Mouse (Mus musculus) ES-CJ7 (cell line): ENCODE data around the gene Artn.

Source experiments
- DNase-seq: peaks from one replicate; pipeline ENCODE4 v3.0.0; 2011; ENCODE audit warnings: low read depth, low spot score

Gene Artn

GRCm38 (mm10) chr4:117929391-117929881, at the start of gene Artn:
Gene Artn (minus strand): TSS chr4:117929763.
- DNase-seq, result peak; percentile 39

- DNase-seq, result no peak
Measured at GRCm38 (mm10) chr4:117979181-117979580, 49.6 kb upstream of the Artn start.

GRCm38 (mm10) chr4:117978282-117978681, 48.7 kb upstream of the Artn start:
- no peak for DNase-seq

GRCm38 (mm10) chr4:117977841-117978240, 48.3 kb upstream of the Artn start:
- DNase-seq, result no peak

GRCm38 (mm10) chr4:117977371-117977770, 47.8 kb upstream of the Artn start:
- DNase-seq, result no peak

GRCm38 (mm10) chr4:117975820-117976219, 46.3 kb upstream of the Artn start:
- DNase-seq, result no peak

GRCm38 (mm10) chr4:117974719-117975118, 45.2 kb upstream of the Artn start:
- no peak for DNase-seq

GRCm38 (mm10) chr4:117972999-117973398, 43.4 kb upstream of the Artn start:
- DNase-seq, result no peak

- peak; percentile 41 for DNase-seq
Measured at GRCm38 (mm10) chr4:117964346-117965025, 34.9 kb upstream of the Artn start.

- no peak for DNase-seq
Measured at GRCm38 (mm10) chr4:117957492-117957891, 27.9 kb upstream of the Artn start.

GRCm38 (mm10) chr4:117947493-117947892, 17.9 kb upstream of the Artn start:
- no peak for DNase-seq

- no peak for DNase-seq
Measured at GRCm38 (mm10) chr4:117946639-117947305, 17.2 kb upstream of the Artn start.

GRCm38 (mm10) chr4:117943317-117943716, 13.8 kb upstream of the Artn start:
- DNase-seq, result no peak

GRCm38 (mm10) chr4:117936964-117937363, 7.4 kb upstream of the Artn start:
- no peak for DNase-seq

- no peak for DNase-seq
Measured at GRCm38 (mm10) chr4:117934081-117934480, 4.5 kb upstream of the Artn start.

GRCm38 (mm10) chr4:117933248-117933647, 3.7 kb upstream of the Artn start:
- DNase-seq, result no peak

- DNase-seq, result peak; percentile 49
Measured at GRCm38 (mm10) chr4:117928699-117929241, 793 bp downstream of the Artn start.

GRCm38 (mm10) chr4:117928234-117928633, 1.3 kb downstream of the Artn start:
- DNase-seq, result peak; percentile 64

- DNase-seq, result peak; percentile 35
Measured at GRCm38 (mm10) chr4:117926545-117927482, 2.7 kb downstream of the Artn start.

GRCm38 (mm10) chr4:117924916-117925315, 4.6 kb downstream of the Artn start:
- no peak for DNase-seq

GRCm38 (mm10) chr4:117923450-117923849, 6.1 kb downstream of the Artn start:
- no peak for DNase-seq

- DNase-seq, result no peak
Measured at GRCm38 (mm10) chr4:117921358-117921757, 8.2 kb downstream of the Artn start.
